Mouse (Mus musculus): ENCODE measurements at regions not wholly inside any gene's neighbourhood (a gene's known extent, or its start where the extent isn't known, plus 50 kb on each side); places are given as distances from the start of the nearest gene placed in this dataset.
A peak's percentile ranks its signal among the peaks of the same experiment; 100 is the strongest.

- H3K27me3 ChIP-seq, result no peaks in the 10 kb centered on the region
- H3K4me3 ChIP-seq (replicated peaks), result no peak overlapping the region
- H3K27ac ChIP-seq, result no peak overlapping the region
- ATAC-seq (ENCODE audit: low FRiP score), result no peak
- 84% methylated on average over 1 of the region's 1 CpGs for WGBS
- no peaks in the 10 kb centered on the region for H3K9me3 ChIP-seq
- no peaks in the 10 kb centered on the region for H3K4me1 ChIP-seq
- H3K4me2 ChIP-seq, result no peak overlapping the region
- no peaks in the 10 kb centered on the region for H3K36me3 ChIP-seq (replicated peaks)
- no peak overlapping the region for H3K9ac ChIP-seq
Observed at GRCm38 (mm10) chr8:6227901-6228300, 1122.8 kb upstream of the Slc10a2 start.

GRCm38 (mm10) chr8:6225194-6225593 lies 1120.0 kb upstream of the Slc10a2 start:
- ATAC-seq (ENCODE audit: low FRiP score), result no peak
- no peak overlapping the region for H3K9ac ChIP-seq
- no peak overlapping the region for H3K4me3 ChIP-seq (replicated peaks)
- H3K27me3 ChIP-seq, result no peaks in the 10 kb centered on the region
- WGBS, result 60% methylated on average over 1 of the region's 1 CpGs
- no peaks in the 10 kb centered on the region for H3K4me1 ChIP-seq
- H3K4me2 ChIP-seq, result no peak overlapping the region
- no peaks in the 10 kb centered on the region for H3K36me3 ChIP-seq (replicated peaks)
- no peaks in the 10 kb centered on the region for H3K9me3 ChIP-seq
- no peak overlapping the region for H3K27ac ChIP-seq

DNA sequence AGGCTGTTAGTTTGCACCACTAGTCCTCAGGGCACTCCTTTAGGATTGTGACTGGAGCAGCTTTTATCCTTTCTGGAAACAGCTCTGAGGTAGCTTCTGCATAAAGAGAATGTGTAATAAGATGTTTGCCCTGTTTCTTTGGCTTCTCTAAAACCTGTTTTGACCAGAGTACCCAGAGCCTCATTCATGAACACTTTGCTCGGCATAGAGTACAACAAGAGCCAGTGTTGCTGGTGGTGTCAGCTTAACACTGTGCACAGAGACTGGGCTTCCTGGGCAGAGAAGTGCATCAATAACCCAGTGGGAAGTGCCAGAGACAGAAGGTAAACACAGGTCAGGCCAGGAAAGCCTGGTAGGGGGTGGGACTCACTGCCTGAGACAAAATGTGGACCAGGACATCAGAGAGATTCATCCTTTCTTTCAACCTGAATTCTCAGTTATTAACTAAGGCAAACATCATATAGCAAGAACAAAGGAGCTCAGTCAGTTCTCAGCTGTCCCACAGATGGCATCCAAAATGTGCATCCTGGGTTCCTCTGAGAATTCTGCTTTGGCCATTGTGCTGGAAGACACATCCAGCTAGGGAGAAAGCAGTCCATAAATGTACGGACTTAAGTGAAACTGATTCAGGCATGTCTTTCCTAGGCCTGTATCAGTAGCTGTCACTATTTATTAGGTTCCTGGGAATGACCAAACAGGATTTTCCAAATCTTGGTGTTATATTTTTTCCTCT lies 1102.6 kb upstream of the Slc10a2 start:
- H3K4me1 ChIP-seq, result peaks cover 6% of the 10 kb centered on the region; the same call in 1 of the 2 replicates
- H3K27me3 ChIP-seq, result no peaks in the 10 kb centered on the region
- 32% methylated on average over 2 of the region's 2 CpGs for WGBS
- H3K36me3 ChIP-seq (replicated peaks), result no peaks in the 10 kb centered on the region
- H3K27ac ChIP-seq, result peak overlapping the region; percentile 36; the same call in 1 of the 2 replicates
- H3K9ac ChIP-seq, result no peak overlapping the region
- H3K4me3 ChIP-seq (replicated peaks), result no peak overlapping the region
- no peak overlapping the region for H3K4me2 ChIP-seq
- ATAC-seq (ENCODE audit: low FRiP score), result peak; percentile 84; the same call in 1 of the 2 replicates
- no peaks in the 10 kb centered on the region for H3K9me3 ChIP-seq

DNA sequence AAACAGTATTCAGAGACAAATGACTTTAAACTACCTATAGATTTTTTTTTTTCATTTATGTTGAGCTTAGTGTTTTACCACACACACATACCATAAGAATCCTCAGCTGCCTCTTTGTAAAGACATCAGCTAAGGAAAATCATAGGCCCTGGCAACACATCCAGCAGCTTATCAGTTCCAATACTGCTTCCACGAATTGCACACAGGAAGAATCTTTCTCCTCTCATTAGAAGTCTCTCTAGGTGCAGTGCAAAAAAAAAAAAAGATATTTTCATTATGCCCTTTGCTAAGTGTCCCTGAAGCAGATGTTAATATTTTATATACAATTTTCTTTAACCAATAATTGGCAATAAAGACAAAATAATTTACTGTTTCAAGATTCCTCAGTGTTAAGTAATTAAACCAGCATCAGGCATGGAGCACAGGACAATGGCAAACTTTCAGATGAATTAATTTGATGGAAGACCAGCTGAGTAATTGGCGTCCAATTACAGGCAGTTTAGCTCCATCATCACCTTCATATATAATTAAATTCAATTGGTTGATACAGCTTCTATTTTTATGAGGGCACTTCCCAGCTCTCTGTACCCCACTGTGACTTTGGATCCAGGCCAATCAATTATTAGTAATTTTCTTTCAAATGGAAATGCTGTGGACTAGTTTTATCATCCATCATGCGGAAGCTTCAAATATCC lies 1099.0 kb upstream of the Slc10a2 start:
- 39% methylated on average over 3 of the region's 3 CpGs for WGBS
- Histone ChIP-seq H3K9me3 (no peaks in the 10 kb centered on the region), H3K4me2 (no peak overlapping the region), H3K9ac (no peak overlapping the region), H3K4me1 (peaks cover 6% of the 10 kb centered on the region; the same call in 1 of the 2 replicates), H3K36me3 (replicated peaks) (no peaks in the 10 kb centered on the region), H3K4me3 (replicated peaks) (no peak overlapping the region), H3K27ac (no peak overlapping the region), H3K27me3 (no peaks in the 10 kb centered on the region)
- ATAC-seq (ENCODE audit: low FRiP score), result peak; percentile 77

- no peak overlapping the region for H3K4me3 ChIP-seq (replicated peaks)
- H3K4me2 ChIP-seq, result no peak overlapping the region
- no peaks in the 10 kb centered on the region for H3K36me3 ChIP-seq (replicated peaks)
- no peaks in the 10 kb centered on the region for H3K27me3 ChIP-seq
- H3K9ac ChIP-seq, result no peak overlapping the region
- no peak overlapping the region for H3K27ac ChIP-seq
- no peaks in the 10 kb centered on the region for H3K4me1 ChIP-seq
- 89% methylated on average over 2 of the region's 2 CpGs for WGBS
- no peak for ATAC-seq (ENCODE audit: low FRiP score)
- H3K9me3 ChIP-seq, result no peaks in the 10 kb centered on the region
Observed at GRCm38 (mm10) chr8:6191431-6191830, 1086.3 kb upstream of the Slc10a2 start.

GRCm38 (mm10) chr8:6188422-6188821 lies 1083.3 kb upstream of the Slc10a2 start:
- Histone ChIP-seq H3K9ac (no peak overlapping the region), H3K9me3 (no peaks in the 10 kb centered on the region), H3K4me2 (no peak overlapping the region), H3K4me3 (replicated peaks) (no peak overlapping the region), H3K4me1 (no peaks in the 10 kb centered on the region), H3K36me3 (replicated peaks) (no peaks in the 10 kb centered on the region), H3K27ac (no peak overlapping the region), H3K27me3 (no peaks in the 10 kb centered on the region)
- 89% methylated on average over 2 of the region's 2 CpGs for WGBS
- ATAC-seq (ENCODE audit: low FRiP score), result no peak

GRCm38 (mm10) chr8:6186561-6186960 lies 1081.4 kb upstream of the Slc10a2 start:
- H3K9ac ChIP-seq, result no peak overlapping the region
- no peaks in the 10 kb centered on the region for H3K9me3 ChIP-seq
- no peak for ATAC-seq (ENCODE audit: low FRiP score)
- H3K27me3 ChIP-seq, result no peaks in the 10 kb centered on the region
- WGBS, result 86% methylated on average over 1 of the region's 1 CpGs
- no peaks in the 10 kb centered on the region for H3K4me1 ChIP-seq
- H3K4me3 ChIP-seq (replicated peaks), result no peak overlapping the region
- no peak overlapping the region for H3K4me2 ChIP-seq
- no peak overlapping the region for H3K27ac ChIP-seq
- no peaks in the 10 kb centered on the region for H3K36me3 ChIP-seq (replicated peaks)

DNA sequence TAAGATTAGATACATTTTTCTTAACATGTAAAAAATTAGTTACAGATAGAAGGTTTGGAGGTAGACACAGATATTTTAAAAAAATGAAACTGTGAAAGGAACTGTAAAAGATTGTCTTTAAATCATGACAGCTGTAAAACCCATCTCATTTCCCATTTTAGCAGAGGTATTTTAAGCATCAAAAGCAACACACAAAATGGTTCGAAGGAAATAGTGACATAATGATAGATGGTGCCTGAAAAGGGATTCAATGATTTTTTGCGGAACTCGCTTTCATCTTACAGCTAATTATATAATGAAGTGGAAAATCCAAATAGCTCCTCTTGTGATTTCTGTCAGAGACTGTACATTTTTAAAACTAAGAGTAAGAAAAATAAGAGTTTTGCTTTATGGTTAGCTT lies 1074.5 kb upstream of the Slc10a2 start:
- Histone ChIP-seq H3K27me3 (no peaks in the 10 kb centered on the region), H3K4me1 (no peaks in the 10 kb centered on the region), H3K9ac (no peak overlapping the region), H3K4me2 (no peak overlapping the region), H3K4me3 (replicated peaks) (no peak overlapping the region), H3K9me3 (no peaks in the 10 kb centered on the region), H3K36me3 (replicated peaks) (no peaks in the 10 kb centered on the region), H3K27ac (no peak overlapping the region)
- ATAC-seq (ENCODE audit: low FRiP score), result no peak
- WGBS, result 77% methylated on average over 3 of the region's 3 CpGs

GRCm38 (mm10) chr8:6166433-6166832 lies 1061.3 kb upstream of the Slc10a2 start:
- no peak for ATAC-seq (ENCODE audit: low FRiP score)
- Histone ChIP-seq H3K27ac (no peak overlapping the region), H3K27me3 (no peaks in the 10 kb centered on the region), H3K4me2 (no peak overlapping the region), H3K4me3 (replicated peaks) (no peak overlapping the region), H3K9ac (no peak overlapping the region), H3K36me3 (replicated peaks) (no peaks in the 10 kb centered on the region), H3K4me1 (no peaks in the 10 kb centered on the region), H3K9me3 (no peaks in the 10 kb centered on the region)

GRCm38 (mm10) chr8:6165230-6165629 lies 1060.1 kb upstream of the Slc10a2 start:
- 70% methylated on average over 3 of the region's 3 CpGs for WGBS
- H3K9me3 ChIP-seq, result no peaks in the 10 kb centered on the region
- H3K36me3 ChIP-seq (replicated peaks), result no peaks in the 10 kb centered on the region

GRCm38 (mm10) chr8:6164758-6165157 lies 1059.6 kb upstream of the Slc10a2 start:
- Histone ChIP-seq H3K27me3 (no peaks in the 10 kb centered on the region), H3K27ac (no peak overlapping the region), H3K36me3 (replicated peaks) (no peaks in the 10 kb centered on the region), H3K4me2 (no peak overlapping the region), H3K4me3 (replicated peaks) (no peak overlapping the region), H3K9me3 (no peaks in the 10 kb centered on the region), H3K4me1 (no peaks in the 10 kb centered on the region), H3K9ac (no peak overlapping the region)
- WGBS, result 74% methylated on average over 1 of the region's 1 CpGs
- no peak for ATAC-seq (ENCODE audit: low FRiP score)

More at GRCm38 (mm10) chr8:6165230-6165629, 1060.1 kb upstream of the Slc10a2 start:
- Histone ChIP-seq H3K4me2 (no peak overlapping the region), H3K27ac (no peak overlapping the region), H3K9ac (no peak overlapping the region), H3K27me3 (no peaks in the 10 kb centered on the region), H3K4me1 (no peaks in the 10 kb centered on the region), H3K4me3 (replicated peaks) (no peak overlapping the region)
- ATAC-seq (ENCODE audit: low FRiP score), result no peak

DNA sequence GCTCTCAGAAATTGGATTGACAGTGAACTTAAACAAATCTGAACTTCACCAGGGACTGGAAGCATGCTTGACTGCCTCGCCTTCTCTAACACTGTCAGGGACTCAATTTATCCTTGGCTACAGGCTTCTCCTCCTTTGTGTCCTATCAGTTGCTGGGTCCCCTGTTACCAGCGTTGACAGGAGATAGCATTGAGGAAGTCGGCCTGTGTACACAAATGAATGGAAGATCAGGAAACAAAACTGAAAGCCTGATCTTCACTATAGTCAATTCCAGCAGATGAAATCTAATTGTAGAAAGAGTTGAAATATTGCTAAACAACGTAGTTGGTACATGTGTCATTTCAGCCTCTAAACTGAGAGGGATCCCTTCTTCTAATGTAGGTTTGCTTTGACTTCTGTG lies 1039.4 kb upstream of the Slc10a2 start:
- H3K27me3 ChIP-seq, result no peaks in the 10 kb centered on the region
- H3K9me3 ChIP-seq, result no peaks in the 10 kb centered on the region
- no peak overlapping the region for H3K27ac ChIP-seq
- no peak overlapping the region for H3K4me3 ChIP-seq (replicated peaks)
- no peak overlapping the region for H3K4me2 ChIP-seq
- 76% methylated on average over 4 of the region's 4 CpGs for WGBS
- ATAC-seq (ENCODE audit: low FRiP score), result no peak
- no peak overlapping the region for H3K9ac ChIP-seq
- no peaks in the 10 kb centered on the region for H3K4me1 ChIP-seq
- H3K36me3 ChIP-seq (replicated peaks), result no peaks in the 10 kb centered on the region

DNA sequence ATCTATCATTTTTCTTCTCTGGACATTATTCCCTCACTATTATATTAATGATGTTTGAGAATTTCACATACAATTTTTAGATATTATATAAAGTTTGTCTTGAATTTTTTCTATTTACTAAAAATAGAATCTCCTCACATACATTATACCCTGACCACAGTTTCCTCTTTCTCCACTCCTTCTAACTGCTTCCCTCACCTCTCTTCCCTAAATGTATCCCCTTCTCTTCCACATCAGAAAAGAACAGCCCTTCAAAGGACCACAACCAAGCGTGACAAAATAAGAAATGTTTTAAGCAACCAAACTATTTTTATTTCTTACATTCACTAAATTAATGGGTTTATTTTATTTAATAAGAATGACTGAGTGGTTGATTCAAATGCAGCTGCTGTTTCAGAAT lies 1034.9 kb upstream of the Slc10a2 start:
- ATAC-seq (ENCODE audit: low FRiP score), result no peak
- Histone ChIP-seq H3K9me3 (no peaks in the 10 kb centered on the region), H3K27me3 (0 out of 2 replicates have a peak, but pooled peaks cover 3% of the 10 kb centered on the region), H3K4me3 (replicated peaks) (no peak overlapping the region), H3K9ac (no peak overlapping the region), H3K4me1 (no peaks in the 10 kb centered on the region), H3K36me3 (replicated peaks) (no peaks in the 10 kb centered on the region), H3K27ac (no peak overlapping the region), H3K4me2 (no peak overlapping the region)
- WGBS, result 72% methylated on average over 1 of the region's 1 CpGs
